Mouse (Mus musculus) right cerebral cortex, postnatal 14 days (tissue): ENCODE results near the gene Prcc.
"Not testable (repeated sequence)": the region's sequence is repeated elsewhere in the genome, so short reads cannot be mapped to it uniquely, and the experiment has no call there.

Source experiments
- DNase-seq: peaks from one replicate; pipeline ENCODE4 v3.0.0; 2022

Prcc gene

GRCm38 (mm10) chr3:87905880-87906485, 20.6 kb upstream of the Prcc start, which contains the start of gene Hdgf:
TSS of gene Hdgf (plus strand) at chr3:87906321.
- peak; percentile 92 for DNase-seq

DNA sequence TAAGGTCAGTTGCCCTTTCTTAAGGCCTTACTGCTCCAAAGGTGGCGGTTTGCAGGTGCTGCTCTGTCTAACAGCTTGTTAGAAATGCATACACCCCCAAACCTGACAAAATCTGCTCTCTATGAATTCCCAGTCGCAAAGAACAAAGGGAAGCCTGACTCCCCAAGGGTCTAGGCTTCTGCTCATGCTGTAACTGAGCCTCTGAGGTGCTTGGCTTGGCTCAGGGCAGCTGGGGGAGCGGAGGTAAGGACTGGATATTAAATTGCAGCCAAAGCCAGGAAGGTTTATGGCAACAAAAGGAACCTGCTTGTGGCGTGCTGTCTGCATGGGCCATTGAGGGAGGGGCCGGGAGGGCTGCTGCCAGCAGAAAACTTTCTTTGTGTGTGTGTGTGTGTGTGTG, 18.4 kb upstream of the Prcc start:
- DNase-seq: no peak

- DNase-seq: not testable (repeated sequence)
Observed at GRCm38 (mm10) chr3:87901959-87902358, 16.6 kb upstream of the Prcc start.

DNA sequence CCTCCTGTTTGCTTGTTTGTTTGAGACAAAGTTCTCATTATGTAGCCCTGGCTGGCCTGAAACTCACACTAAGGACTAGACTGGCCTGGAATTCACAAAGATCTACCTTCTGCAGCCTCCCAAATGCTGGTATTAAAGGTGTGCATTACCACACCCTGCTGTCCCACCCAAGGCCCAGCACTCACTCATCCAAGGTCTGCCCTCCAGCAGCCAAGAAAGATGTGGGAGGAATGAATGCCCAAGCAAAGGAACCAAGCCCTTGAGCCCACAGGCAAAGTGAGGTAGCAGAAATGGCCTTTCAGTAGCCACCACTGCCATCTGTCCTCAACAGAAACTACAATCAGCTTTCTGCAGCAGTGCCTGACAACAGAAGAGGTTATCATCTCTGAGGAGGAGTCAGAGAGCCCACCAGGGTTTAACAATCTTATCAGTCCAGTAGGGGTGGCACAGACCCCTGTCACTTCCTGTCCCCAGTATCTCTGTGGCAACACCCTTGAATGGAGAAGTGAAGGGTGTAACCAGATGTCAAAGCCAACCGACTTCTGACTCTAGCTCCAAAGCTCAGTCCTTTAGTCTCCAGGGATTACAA, 15.7 kb upstream of the Prcc start:
- no peak for DNase-seq

DNA sequence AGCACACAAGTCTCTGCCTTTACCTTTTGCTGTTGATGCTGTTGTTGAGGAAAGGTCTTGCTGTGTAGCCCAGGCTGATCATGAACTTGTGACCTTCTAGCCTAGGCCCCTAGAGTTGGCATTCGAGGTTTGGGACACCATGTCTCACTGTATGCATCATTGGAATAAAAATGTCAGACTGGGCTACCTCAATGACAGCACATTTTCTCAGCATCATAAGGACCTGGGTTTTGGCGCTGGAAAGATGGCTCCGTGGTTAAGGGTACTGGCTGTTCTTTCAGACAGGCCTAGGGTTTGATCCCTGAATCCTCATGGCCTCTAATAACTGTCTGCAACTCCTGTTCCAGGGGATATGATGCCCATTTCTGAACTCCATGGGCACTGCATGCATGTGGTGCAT, 14.4 kb upstream of the Prcc start:
- no peak for DNase-seq

- DNase-seq: no peak
Observed at GRCm38 (mm10) chr3:87899266-87899665, 13.9 kb upstream of the Prcc start.

- no peak for DNase-seq
Observed at GRCm38 (mm10) chr3:87893367-87893905, 8.0 kb upstream of the Prcc start.

DNA sequence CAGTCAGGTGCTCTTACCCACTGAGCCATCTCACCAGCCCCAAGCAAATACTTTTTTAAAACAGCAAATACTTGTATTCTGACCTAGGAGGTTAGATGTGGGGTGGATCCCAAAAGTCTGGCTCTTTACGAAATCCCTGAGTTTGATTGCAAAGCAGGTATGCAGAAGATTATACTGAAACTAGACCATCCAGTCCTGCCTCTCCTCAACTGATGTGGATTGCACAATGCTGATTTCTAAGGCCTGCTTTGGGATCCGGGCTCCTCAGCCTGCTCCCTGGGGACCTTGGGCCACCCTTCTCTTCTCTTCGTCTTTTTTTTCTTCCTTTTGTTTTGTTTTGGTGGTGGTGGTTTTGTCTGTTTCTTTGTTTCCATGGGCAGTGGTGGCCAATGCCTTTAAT, 6.1 kb upstream of the Prcc start:
- DNase-seq: no peak

DNA sequence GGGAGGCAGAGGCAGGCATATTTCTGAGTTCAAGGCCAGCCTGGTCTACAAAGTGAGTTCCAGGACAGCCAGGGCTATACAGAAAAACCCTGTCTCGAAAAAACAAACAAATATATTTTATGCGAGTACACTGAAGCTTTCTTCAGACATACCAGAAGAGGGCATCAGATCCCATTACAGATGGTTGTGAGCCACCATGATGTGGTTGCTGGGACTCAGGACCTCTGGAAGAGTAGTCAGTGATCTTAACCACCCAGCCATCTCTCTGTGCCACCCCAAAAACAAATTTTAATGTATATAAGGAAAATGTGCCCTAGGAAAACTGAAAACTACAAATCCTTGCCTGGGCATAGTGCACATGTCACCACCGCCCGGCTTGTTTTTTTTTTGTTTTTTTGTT, 2.0 kb upstream of the Prcc start:
- DNase-seq: not testable (repeated sequence)

- DNase-seq: no peak
Observed at GRCm38 (mm10) chr3:87886416-87886815, 1.0 kb upstream of the Prcc start.

GRCm38 (mm10) chr3:87886004-87886365, 577 bp upstream of the Prcc start:
- peak; percentile 43 for DNase-seq

DNA sequence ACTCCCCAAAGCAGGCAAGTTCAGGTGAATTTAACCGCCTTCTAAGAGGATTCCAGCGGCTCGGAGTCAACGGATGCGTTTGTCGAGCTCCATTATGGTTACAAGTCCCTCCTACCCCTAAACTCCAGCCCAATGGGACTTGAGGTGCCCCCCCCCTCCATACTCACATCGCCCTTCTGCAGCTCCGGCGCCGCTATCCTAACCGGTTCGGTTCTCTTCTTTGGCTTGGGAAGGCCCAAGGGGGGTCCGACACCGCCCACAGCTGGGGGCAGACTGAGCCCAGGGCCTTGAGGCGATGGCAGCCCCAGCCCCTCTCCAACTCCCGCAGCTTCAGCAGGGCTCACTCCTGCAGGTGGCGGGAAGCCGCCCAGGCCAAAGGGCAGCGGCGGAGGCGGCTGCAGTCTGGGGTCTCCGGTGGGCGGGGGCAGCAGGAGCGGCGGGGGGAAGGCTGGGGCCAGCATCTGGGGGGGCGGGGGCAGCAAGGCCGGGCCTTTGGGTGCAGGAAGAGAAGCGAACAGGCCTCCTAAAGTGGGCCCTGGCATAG, 628 bp downstream of the Prcc start:
- DNase-seq: peak; percentile 45

DNA sequence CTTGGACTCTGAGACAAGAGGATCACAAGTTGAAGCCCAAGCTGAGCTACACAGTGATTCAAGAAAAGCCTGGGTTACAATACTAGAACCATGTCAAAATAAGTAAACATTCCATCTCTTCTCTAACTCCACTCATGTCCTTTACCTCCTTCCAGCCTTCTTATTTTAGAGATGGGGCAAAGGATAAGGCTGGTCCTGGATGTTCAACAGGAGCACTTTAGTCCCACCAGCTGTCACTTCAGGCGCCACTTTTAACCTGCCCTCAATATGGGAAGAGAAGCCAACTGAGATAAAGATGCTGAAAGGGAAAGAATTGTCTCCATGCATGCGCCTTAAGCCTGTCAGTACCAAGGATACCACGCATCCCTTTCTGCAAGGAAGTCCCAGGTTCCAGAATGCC, 1.1 kb downstream of the Prcc start:
- DNase-seq: no peak

GRCm38 (mm10) chr3:87877730-87878129, 7.7 kb downstream of the Prcc start:
- no peak for DNase-seq

DNA sequence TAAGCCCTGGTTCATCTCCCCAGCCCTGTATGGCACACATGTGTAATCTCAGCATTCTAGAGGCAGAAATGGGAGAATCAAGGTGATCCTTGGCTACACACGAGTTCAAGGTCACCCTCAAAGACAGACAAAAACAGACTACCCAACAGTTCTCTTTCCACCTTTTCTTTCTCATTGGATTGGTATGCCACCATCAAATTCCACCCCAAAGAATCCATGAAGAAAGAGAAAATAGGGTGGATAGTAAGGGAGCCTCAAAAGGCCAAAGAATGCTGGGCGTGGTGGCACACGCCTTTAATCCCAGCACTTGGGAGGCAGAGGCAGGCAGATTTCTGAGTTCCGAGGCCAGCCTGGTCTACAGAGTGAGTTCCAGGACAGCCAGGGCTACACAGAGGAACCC, 21.3 kb downstream of the Prcc start:
- not testable (repeated sequence) for DNase-seq

DNA sequence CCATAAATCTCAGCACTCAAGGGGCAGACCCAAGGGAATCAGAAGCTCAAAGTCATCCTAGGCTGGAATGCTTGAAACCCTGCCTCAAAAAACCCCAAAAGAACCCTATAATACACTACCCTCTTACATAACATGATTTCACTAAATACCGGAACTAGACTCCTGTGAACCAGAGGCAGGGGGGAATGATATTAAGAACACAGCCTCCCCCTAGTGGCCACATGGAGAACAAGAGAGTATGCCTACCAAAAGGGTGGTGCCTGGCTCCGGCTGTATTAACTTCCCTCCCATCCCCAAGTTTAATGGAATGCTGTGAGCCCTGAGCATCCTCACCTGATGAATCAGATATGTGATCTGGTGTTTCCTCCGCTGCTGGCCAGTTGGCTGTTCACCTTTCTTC, 25.6 kb downstream of the Prcc start:
- peak; percentile 67 for DNase-seq

DNA sequence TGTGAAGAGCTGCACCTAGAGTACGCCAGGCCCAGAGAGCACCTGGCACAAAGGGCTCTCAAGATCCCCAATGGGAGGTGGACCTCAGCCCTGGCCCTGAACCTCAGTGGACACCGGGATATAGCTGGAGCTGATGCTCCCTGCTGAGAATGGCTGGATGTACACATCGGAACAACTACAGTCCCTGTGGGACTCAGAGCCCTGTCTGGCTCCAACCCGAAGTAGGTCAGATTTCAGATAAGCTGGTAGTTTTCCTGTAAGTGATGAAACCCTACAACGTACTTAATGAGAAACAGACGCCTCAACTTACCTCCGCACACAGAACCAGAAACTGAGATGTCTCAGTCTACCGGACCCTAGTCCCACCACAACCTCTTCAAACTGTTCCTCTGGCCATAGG, 27.7 kb downstream of the Prcc start:
- no peak for DNase-seq

- no peak for DNase-seq
Observed at GRCm38 (mm10) chr3:87855936-87856335, 29.5 kb downstream of the Prcc start.

- peak; percentile 23 for DNase-seq
Observed at GRCm38 (mm10) chr3:87854795-87855568, 30.4 kb downstream of the Prcc start.

GRCm38 (mm10) chr3:87849117-87849516, 36.3 kb downstream of the Prcc start:
- no peak for DNase-seq

DNA sequence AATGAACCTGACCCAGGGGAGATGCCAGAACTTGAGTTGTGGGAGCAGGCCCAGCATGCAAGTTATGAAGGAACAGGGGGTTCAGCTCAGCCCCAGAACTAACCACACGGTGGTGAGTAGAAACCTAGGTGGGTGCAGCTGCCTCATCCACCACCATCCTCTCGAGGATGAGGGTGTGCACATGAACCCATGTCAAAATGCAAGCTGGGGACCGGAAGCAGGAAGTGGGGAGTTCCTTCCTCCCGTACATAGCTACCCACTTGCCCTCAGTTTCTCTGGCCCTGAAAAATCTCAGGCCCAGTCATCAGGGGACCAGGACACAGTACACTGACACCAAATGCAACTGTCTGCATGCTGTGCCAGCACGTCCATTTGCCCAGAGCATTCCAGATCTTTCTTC, 37.7 kb downstream of the Prcc start:
- DNase-seq: no peak

DNA sequence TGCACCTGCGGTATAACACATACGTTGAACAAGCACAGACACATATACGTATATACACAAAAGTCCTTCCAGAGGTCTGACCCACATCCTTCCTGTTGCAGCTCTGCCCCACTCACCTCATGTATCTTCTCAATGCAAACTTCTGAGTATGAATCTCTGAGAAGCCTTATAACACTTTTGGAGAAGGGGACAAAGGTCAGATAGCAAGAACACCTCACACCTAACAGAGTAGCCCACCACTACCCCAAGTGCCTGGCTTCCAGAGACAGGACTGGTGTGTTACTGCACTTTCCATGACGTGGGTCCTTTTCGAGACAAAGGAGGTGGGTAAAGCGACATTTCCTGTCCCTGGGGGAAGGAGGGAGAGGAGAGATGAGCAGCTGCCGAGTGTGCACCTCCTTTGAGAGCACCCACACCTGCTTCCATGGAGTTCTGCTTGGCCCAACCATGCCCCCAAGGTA, 38.7 kb downstream of the Prcc start, which contains the start of gene Sh2d2a:
Sh2d2a (plus strand) TSS at position 106 of the 461 bp plus-strand sequence.
- DNase-seq: no peak

DNA sequence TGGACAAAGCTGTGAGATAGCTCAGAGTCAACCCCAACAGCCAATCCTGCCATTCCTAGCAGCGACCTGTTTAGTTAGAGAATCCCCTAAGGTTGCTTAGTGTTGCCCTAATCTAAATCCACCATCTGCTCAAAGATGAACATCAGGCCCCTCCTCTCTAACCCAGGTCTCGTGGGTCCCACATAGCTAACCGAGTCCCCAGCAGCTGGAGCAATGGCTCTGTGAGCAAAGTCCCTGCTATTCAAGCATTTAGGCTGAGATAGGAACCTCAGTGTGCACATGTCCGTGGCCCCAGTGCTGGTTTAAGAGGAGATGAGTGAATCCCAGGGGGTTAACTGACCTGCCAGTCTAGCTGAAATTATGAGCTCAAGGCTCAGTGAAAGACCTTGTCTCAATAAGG, 39.2 kb downstream of the Prcc start:
- no peak for DNase-seq

DNA sequence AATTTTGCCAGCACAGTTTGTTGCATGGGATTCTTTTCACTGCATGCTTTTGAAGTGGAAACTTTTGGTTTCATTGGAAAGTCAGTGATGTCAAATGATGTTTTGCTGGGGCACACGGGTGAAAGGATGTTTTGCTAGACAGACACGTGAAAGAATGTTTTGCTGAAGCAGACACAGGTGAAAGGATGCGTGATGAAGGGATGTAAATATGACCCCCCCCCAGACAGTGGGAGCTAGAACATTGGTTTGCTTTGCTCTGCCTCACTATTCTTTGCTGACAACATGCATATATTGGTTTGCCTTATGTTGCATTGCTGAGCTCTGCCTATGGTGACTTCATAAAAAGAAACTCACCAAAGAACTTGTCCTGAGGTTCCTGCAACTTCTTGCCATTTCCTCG, 40.4 kb downstream of the Prcc start:
- DNase-seq: no peak
